Mouse (Mus musculus) spleen, embryonic (tissue): Measurements from ENCODE around the gene Sowaha.

Experiments
- CTCF ChIA-PET: fragments of 350-600 bp; sonication (Branson Sonifier 250); formaldehyde crosslinking; loops from one replicate; lab custom pipeline; 2022; lab: Charles Lee

Gene Sowaha

DNA sequence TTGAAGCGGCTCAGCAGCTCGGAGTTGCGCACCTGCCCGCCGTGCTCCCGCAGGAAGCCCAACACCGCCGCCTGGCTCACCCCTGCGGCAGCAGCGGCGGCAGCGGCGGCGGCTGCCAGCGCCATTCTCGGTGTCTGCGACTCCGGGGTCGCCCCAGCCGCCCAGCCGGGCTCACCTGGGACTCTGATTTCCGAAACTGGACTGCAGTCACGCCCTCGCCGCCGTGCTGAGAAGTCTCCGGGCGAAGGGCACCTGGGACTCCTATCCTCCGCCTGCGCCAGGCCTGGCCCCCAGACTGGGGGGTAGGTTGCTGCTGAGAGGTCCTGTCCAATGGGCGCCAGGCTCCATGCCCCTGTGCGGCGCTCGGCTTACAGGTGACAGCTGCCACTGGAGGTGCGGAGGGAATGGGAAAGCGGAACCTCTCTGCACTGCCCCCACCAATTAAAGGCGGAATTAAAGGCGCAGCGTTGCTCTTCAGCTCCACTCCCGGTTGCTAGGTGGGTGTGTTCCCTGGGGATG lies at the start of gene Sowaha, which contains the start of gene Gm9945:
Gene Sowaha (minus strand): TSS at position 492 of the 519 bp plus-strand sequence.
Gene Gm9945 (plus strand): TSS at position 384 of the 519 bp plus-strand sequence.
- CTCF ChIA-PET: no interaction called here

DNA sequence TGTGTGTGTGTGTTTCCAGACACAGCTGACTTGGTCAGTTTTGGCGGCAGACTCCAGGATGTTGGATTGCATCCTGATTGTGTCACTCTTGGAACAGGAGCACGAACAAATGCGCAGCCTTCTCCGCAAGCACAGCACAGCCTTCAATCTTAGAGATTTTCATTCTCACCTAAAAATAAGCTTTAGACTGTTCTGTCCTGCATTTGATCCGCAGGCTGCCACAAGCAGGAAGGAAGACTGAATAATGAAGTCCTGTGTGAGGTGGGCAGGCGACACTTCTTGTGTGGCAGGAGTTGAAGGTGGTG lies 49.1 kb upstream of the Sowaha start:
- CTCF ChIA-PET: no interaction called here

DNA sequence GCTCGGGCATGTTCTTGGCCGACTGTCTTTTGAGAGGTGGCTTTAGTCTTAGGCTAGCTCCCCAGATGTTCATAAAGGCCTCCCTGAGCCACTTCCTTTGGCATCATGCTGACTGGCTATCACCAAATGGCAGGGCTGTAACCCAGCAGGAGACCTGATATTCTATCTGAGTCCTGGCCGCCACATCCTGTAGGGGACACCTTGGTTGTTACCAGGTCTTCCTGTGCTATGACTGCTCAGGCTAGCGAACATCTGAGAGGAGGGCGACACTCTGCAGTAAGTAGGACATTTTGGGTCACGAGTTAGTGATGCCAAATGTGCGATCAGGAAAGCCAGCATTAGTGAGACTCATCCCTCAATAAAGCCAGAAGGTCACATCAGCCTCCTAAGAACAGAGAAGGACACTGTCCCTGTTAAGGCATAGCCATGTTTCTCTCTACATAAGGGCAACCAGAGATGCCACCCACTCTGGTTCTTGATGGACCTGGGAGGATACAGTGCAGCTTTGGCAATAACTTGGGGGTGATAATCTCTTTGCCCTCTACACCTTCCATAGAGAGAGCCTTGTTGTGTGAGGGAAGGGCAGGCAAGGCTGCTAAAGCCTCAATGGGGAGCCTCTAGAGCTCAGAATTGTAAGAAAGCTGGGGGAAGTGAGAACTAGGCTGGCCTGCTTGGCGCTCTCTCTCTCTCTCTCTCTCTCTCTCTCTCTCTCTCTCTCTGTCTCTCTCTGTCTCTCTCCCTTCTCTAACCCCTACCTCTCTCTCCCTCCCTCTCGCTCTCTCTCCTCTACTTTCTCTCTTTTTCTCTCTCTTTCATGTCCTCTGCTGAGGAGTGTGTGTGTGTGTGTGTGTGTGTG lies 48.6 kb upstream of the Sowaha start:
- CTCF ChIA-PET: interaction anchor here (0.6 kb wide), 1 partner anchor 786 kb away, joined by 3 read pairs; no protein-coding TSS in a partner anchor

DNA sequence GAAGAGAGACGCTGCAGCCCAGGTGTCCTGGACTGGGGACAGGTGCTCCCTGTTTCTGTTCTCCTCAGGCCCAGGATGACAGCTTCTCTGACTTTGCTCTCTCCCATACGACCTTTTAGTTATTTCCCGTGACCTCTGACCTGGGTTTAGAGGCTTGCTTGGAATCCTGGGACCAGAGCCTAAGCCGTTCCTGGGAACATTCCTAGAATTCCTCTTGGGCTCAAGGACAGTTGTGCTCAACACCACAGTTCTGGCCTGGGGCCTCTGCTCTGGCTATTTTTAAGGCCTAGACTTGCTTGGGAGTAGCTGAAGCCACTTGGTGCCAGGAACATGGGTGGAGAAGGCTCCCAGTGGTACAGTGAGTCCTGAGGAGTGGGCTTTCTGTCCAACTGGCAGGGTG lies 45.4 kb upstream of the Sowaha start:
- CTCF ChIA-PET: no interaction called here

DNA sequence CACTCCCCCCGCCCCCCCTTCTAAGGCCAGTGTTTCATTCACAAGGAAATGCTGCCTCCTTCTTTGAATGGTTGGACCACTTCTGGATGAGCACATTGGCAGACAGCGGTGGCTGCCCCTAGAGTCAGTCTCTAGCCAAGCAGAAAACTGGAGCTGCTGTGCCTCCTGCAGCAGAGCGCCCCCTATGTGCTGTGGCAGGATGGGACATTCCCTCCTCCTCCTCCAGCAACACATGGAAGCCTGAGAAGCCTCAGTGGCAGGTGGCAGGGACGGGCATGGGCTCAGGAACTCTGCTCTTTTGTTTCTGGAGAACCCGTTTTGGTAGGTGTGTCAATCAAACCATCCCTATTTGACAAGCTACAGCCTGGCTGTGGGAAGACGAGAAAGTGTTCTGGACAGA lies 44.8 kb upstream of the Sowaha start:
- CTCF ChIA-PET: no interaction called here

DNA sequence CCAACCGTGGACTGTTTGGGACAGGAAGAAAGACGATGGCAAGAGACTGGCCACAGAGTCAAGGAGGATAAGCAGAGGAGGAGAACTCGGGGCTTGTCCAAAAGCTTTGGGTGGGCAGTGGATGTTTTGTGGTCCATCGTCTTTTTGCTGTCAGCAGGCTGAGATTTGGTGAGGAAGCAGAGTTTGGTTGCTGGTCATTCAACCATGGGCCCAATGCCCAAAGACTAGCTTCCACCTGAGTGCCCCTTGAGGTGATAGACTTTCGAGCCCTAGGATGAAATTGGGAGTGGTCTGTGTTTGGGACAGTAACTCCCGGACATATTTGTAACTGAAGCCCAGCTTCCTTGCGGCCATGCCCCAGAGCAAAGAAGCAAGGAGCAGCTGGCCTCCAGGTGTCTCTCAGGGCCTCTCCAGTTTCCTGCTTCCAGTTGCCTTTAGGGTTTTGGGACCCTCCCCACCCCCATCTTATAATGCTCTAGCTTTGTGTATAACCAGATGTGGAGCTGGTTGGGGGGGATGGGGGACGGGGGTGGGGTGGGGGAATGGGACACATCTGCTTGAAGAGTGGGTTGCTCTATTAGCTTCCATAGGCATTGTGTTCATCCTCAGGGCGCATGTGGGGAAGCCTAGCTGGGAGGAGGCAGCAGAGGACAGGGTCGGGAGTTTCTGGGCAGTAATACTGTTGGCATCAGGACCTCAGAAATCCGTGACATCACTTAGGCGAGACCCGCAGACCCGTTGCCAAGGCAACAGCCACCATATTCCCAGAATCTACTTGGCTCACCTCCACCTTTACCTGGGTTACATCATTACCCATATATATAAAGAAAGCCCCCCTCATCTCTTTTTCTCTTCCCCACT lies 43.7 kb upstream of the Sowaha start:
- CTCF ChIA-PET: no interaction called here

DNA sequence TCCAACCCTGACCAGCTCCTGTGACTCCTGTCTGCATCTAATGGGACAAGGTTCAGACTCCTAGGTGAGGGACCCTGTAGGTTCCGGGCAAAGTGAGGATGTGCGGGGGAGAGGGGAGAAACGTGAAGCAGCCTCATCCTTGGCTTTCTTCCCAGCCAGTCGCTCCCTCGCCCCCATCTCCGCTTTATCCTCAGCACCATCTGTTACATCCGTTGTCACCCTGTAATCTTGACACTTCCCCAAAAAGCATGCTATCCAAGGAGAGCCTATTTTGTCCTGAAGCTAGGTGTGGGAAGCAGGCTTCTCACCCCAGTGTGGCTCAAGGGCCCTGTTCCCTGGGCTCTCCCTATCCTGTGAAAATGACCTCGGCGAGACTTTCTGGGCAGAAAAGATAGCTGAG lies 42.9 kb upstream of the Sowaha start:
- CTCF ChIA-PET: no interaction called here

DNA sequence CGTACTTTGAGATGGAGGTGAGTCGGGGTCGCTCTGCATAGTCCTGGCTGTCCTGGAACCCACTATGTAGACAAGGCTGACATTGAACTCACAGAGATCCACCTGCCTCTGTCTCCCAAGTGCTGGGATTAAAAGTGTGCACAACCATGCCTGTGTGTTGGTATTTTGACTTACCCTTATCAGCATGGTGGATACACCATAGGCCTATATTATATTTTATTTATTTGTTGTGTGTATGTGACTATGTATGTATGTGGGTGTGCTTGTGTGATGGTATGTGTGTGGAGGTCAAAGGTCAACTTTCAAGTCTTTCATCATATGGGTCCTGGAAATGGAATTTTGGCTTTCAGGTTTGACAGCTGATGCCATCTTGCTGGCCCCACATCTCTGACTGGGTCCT lies 42.3 kb upstream of the Sowaha start:
- CTCF ChIA-PET: no interaction called here

DNA sequence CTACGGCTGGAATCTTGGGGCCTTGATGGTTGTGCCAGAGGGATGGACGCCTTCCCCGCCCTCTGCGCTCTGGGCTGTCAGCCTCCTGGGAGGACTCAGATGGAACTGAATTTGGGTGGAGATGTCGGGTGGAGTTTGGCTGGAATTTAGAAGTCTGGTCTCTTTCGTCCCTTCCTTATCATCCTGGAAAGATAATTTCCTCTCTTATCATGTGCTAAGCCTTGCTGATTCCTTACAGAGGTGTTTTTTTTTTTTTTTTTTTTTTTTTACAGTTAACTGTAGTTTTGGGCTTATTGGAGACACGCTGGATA lies 41.7 kb upstream of the Sowaha start:
- CTCF ChIA-PET: no interaction called here

DNA sequence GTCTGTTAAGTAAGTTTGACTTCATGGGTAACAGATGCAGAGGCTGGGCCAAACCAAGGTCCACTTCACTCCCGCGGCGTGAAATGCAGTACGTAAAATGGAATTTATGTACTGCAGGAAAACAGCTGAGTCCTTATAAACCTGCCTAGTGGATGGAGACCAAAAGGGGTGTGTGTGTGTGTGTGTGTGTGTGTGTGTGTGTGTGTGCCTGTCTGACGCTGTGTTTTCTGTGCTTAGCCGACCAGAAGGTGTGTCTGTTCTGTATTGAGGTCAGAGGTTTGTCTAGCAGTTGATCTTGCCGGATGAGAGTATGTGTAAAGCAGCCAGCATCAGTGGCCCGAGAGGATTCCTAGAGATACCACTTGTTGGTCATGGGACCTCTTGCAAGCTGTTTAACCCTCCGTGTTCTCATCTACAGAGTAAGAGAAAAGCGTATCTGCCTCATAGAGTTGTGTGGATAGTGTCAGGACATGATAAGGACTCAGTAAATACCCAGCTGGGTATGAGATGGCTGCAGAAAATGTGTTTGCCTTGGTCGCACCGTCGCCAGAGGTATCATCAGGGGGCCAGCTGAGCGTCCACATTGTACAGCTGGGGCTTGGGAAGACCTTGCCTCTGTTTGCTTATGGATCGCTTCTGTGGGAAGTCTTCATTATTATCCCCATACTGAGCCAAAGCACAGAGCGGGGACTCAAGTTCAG lies 41.2 kb upstream of the Sowaha start:
- CTCF ChIA-PET: no interaction called here

DNA sequence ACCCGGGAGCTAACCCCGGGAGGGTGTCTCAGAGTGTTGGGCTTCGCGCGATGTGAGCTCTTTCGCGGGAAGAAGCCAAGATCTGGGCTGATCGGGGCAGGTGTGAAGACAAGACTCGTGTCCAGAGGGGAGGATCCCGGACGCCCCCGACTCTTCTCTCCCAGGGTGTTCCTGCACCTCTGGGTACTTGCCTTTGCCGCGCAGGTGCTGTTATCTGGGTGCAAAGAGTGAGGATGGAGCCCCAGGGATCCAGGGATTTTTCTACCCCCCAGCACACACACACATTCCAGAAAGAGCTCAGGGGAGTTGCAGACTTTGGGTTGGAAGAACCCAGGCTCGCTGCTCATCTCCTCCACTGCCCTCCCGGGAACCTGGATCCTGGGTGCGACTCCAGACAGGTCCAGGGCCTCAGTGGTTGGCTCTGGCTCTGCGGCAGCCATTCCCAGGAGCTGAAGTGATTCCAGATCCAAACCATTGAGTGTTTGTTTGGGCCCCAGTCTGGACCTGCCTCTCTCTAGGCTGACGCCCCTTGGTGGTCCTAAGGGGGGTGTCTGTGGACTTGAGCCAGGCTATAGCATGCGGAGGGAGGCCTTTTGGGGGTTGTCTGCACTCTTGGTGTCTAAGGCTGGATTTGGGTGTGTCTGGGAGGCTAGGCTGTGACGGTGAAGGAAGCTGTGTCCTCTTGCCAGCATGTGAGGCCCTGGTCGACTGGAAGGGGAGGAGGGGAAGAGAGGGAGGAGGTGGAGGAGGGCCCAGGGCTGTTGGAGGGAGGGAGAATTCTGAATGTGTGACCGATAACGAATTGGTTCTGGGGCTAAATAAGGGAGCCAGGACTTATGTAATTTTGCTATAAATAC lies 40.3 kb upstream of the Sowaha start:
- CTCF ChIA-PET: no interaction called here

DNA sequence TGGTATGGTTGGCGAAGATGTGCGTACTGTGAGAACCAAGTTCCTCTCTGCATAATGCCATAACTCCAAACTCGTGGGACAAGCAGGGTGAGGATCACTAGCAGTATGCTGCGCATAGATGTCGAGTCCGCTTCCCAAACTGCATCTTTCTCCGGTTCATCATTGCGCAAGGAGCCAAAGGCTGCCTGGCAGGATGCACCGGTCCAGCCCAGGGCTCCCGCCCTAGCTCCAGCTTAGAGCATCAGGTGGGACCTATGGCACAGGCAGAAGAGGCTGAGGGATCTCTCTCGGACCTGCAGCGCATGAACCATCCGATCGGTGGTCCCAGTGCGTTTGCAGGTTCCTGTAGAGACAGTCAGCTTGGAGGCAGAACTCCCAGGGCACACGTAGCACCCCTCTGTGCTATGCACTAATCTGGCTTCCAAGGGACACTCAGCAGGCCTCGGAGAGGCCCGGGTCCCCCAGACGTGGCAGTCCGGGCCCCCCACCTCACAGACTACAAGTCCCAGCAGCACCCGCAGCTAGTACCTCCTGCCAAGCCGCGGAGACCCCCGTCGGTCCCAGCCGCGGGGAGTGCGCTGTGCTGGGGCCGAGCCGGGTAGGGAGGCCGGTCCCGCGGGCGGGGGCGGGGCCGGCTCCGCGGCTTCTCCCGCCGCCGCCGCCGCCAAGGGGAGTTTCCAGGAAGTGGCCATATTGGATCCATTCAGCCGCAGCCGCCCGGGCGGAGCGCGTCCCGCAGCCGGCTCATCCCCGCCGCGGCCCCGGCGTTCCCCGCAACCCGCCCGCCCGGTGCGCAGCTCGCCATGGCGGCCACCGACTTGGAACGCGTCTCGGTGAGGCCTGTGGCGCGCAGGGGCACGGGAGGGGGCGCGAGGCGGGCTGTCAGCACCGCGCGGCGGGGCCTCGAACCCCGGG lies 39.4 kb upstream of the Sowaha start, which contains the start of gene Sept8:
Gene Sept8 (plus strand): TSS at position 51 of the 915 bp plus-strand sequence.
- CTCF ChIA-PET: no interaction called here

DNA sequence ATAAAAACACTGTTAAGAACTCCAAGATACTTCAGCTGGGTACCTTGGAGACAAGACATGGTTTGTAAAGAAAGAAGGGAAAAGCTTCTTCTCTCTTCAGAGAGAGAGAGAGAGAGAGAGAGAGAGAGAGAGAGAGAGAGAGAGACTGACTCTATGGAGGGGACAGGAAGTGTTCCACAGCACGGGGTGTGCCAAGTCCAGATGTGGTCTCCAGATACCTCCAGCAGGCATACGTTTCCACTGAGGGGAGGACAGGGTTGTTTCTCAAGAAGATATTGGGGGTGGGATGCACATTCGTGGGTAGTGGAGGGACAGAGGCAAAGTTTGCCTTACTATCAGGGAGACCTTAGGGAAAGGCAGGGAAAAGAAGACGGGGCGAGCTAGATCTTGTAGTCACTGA lies 38.7 kb upstream of the Sowaha start:
- CTCF ChIA-PET: no interaction called here

DNA sequence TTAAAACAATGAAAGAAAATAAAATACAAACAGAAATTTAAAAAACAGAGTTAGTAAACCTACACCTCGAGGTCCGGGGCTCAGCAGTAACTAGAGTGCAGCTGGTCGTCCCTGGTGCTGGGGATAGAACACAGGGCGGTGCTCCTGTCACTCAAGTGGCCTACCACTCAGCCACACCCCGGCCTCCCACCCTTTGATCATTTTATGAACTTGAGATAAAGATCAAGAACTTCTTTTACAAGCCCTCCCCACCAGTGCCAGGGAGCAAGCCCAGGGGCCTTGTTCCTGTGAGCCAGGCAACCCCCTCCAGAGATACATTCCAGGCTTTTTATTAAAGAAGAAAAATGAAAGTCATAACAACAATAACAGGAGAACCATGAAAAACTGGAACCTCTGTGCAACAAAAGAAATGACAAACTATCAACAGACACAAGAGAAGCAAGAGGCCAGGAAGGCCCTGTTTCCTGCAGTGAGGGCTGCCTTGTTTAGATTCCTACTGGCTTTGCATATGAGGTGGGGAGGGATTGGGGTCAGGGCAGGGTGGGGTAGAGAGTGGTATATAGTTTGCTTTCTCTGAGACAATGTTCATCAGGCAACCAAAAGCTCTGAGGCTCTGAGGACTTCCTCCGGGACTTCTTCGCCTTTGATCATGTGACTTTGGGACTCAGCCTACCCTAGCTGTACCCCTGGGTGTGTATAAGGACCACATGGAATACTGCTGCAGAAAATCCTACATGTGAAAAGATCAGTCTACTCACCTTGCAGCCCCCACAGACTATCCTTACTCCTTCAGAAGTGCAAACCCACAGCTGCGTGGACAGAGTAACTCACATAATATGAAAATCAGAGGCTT lies 36.9 kb upstream of the Sowaha start:
- CTCF ChIA-PET: no interaction called here

DNA sequence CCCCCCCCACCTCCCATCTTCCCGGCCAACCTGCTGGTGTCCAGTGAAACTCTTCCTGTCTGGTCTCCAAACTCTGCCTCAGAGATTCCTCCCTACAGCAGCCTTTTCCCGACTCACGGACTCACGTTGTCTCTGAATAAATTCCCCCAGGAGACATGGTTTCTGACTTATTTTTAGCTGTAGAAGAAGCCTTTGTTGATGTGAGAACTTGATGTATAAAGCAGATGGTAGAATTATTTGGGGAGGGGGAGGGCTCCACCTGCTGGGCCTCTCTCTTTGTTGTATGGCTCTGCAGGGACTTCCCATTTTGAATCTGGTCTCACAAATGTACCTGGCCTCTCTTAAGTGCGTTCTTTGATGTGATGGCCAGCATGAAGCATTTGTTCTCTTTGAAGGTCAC lies 30.3 kb upstream of the Sowaha start:
- CTCF ChIA-PET: interaction anchor here (0.5 kb wide), 1 partner anchor 256 kb away, joined by 6 read pairs; no protein-coding TSS in a partner anchor

DNA sequence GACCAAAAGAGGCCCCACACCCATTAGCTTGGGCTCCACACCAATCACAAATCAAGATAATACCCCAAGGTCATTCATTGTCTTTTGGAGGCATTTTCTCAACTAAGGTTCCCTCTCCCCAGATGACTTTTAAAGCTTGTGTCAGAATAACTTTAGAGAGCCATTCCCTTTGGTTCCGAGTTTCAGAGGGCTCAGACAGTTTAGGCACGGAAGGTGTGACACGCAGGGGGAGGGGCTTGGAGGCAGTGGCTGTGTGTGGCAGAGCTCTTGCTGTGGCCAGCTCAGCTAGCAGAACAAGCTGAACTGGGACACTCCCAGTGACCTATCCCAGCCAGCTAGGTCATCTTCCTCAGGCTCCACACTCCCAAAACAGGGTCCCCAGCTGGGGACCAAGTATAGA lies 28.5 kb upstream of the Sowaha start:
- CTCF ChIA-PET: no interaction called here

DNA sequence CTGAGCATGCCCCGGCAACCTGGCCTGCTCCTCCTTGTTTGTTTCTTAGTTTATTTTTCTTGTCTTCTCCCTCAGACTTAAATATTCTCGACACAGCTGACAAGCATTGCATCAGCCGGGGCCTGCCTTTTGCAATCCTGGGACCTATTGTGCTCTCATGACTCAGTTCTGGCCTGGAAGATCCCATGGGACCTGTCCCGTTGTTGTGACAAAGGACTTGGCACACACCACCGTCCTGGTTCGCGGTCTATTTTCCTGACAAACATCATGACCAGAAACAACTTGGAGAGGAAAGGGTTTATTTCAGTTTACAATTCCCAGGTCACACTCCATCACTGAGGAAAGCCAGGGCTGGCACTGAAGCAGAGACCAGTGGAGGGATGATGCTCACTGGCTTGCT lies 28.1 kb upstream of the Sowaha start:
- CTCF ChIA-PET: no interaction called here

DNA sequence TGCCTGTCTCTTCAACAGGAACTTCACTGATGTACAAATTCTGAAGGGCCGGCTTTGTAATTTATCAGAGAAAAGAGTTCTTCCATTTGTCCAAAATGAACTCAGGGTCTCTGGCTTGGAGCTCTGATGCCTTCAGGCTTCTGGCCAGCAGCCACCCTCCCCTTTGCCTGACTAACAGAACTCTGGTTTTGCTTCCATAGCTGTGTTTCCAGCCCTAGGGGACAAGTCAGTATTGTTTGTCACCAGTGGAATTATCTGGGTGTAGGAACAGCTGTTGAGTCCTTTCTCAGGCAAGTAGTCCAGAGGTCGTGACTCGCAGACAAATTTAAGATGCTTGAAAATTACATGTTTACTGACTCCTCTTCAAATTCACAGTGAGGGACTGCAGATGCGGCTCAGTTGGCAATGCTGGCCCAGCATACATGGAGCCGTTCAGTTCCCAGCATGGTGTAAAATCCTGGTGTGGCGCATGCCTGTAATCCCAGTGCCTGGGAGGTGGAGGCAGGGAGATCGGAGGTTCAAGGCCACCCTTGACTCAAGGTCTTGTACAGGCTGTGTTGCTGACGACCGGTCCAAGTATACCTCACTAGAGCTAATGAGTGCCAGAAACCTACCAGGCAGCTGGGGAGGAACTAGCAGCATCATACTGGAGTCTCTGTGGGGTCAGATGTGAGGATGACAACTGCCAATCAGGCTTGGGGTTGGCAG lies 27.2 kb upstream of the Sowaha start:
- CTCF ChIA-PET: no interaction called here
